Mouse (Mus musculus) forebrain, embryonic 15.5 days (tissue): ENCODE data around the gene Dntt. TPM values are rescaled to one million over a fixed set of nuclear protein-coding genes. Genes with fewer than 3 reads are reported as not detected.

Experiments
- ATAC-seq: fragments of 200-750 bp; cut with Nextera tagmentation; replicated peaks from 2 replicates; pipeline ENCODE4 v1.8.0; 2017; ENCODE audit warnings: mild to moderate bottlenecking, moderate TSS enrichment, moderate library complexity
- H3K27ac ChIP-seq: fragments of 300-500 bp; sonication (generic); replicated peaks from 2 replicates; pipeline ENCODE4 v1.5.1; 2015; ENCODE audit warnings: mild to moderate bottlenecking, inconsistent platforms
- H3K27me3 ChIP-seq: fragments of 300-500 bp; sonication (generic); 2 replicates; pipeline ENCODE4 v1.6.1; 2015; ENCODE audit warnings: inconsistent platforms
- H3K36me3 ChIP-seq: fragments of 300-500 bp; sonication (generic); 2 replicates; pipeline ENCODE4 v1.6.1; 2015; ENCODE audit warnings: mild to moderate bottlenecking, inconsistent platforms
- H3K4me1 ChIP-seq: fragments of 300-500 bp; sonication (generic); 2 replicates; pipeline ENCODE4 v1.6.1; 2015; ENCODE audit warnings: inconsistent platforms
- H3K4me2 ChIP-seq: fragments of 300-500 bp; sonication (generic); replicated peaks from 2 replicates; pipeline ENCODE4 v1.6.1; 2015; ENCODE audit warnings: mild to moderate bottlenecking, inconsistent platforms
- H3K4me3 ChIP-seq: fragments of 300-500 bp; sonication (generic); 2 replicates; pipeline ENCODE4 v1.5.1; 2015; ENCODE audit warnings: mild to moderate bottlenecking, inconsistent platforms
- H3K9ac ChIP-seq: fragments of 300-500 bp; sonication (generic); replicated peaks from 2 replicates; pipeline ENCODE4 v1.6.1; 2015; ENCODE audit warnings: mild to moderate bottlenecking, inconsistent platforms
- H3K9me3 ChIP-seq: fragments of 300-500 bp; sonication (generic); 2 replicates; pipeline ENCODE4 v1.6.1; 2016; ENCODE audit warnings: inconsistent platforms
- WGBS: fragments of 180-500 bp; shearing (Covaris S2); methylation state at CpG from one replicate; pipeline ENCODE4 v1.1.7; 2015; ENCODE audit warnings: mixed read lengths; 5-methylcytosine and 5-hydroxymethylcytosine counted together
- polyA plus RNA-seq: library from polyadenylated mRNA; unstranded; fragments of >200 nt; fragmentation: Nextera tagmentation; extraction: Ambion mirVana; gene quantifications from 2 replicates; pipeline ENCODE4 v1.2.1, GENCODE M21; 2015

The Dntt gene
- polyA plus RNA-seq, 1 experiment from 2014 or later = not detected

DNA sequence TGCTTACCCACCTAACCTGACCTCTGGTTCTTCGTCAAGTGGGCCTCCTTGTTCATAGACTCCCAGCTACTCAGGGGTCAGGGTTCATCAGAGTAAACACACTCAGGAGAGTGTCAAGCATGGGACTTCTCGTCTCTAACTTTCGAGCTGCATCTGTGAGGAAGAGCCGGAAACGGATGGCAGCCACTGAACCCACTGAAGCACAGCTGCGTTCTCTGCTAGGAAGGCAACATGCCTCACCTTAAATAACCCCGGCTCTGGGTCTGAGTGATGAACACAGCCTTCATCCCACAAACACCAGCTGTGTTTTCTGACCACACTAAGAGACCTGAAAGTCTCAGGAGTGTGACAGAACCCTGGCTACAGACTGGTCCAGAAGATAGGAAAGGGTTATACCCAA lies 10.0 kb downstream of the Dntt start:
- H3K27me3 ChIP-seq = no peaks in the 10 kb centered on the region
- H3K9me3 ChIP-seq = no peaks in the 10 kb centered on the region
- H3K4me3 ChIP-seq = no peak overlapping the region
- no peak for ATAC-seq
- H3K27ac ChIP-seq = no peak overlapping the region
- no peaks in the 10 kb centered on the region for H3K4me1 ChIP-seq
- 93% methylated on average over 7 of the region's 7 CpGs for WGBS
- no peak overlapping the region for H3K4me2 ChIP-seq
- no peak overlapping the region for H3K9ac ChIP-seq
- no peaks in the 10 kb centered on the region for H3K36me3 ChIP-seq

- Histone ChIP-seq H3K4me1 (no peaks in the 10 kb centered on the region), H3K36me3 (no peaks in the 10 kb centered on the region), H3K4me2 (no peak overlapping the region), H3K9me3 (no peaks in the 10 kb centered on the region), H3K9ac (no peak overlapping the region), H3K4me3 (no peak overlapping the region), H3K27me3 (no peaks in the 10 kb centered on the region), H3K27ac (no peak overlapping the region)
- ATAC-seq = no peak
- 68% methylated on average over 10 of the region's 10 CpGs for WGBS
Measured at GRCm38 (mm10) chr19:41045091-41045770, 16.2 kb downstream of the Dntt start.

DNA sequence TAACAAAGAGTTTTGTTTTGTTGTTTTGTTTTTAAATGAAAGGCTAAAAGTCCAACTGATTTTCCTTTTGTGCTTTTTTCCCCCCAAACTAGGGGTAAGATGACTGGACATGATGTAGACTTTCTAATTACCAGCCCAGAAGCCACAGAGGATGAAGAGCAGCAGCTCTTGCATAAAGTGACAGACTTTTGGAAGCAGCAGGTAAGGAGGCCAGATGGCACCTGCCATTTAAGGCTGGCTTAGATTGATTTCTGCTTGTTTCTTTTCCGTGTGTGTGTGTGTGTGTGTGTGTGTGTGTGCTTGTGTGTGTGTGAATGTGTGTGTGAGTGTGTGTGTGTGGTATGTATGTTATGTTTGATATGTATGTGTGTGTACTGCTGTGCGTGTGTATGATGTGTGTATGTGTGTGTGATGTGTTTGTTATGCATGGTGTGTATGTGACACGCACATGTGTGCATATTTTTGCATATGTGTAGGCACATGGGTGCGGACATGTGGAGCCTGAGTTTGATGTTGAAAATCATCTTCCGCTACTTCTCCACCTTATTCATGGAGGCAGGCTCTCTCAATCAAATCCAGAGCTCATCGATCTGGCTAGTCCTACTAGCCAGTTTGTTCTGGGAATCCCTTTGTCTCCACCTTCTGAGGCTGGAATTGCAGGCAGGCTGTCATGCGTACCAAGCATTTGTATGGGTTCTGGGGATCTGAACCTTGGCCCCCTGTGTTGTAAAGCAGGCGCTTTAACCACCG lies 18.5 kb downstream of the Dntt start:
- WGBS = 68% methylated on average over 9 of the region's 9 CpGs
- no peak overlapping the region for H3K9ac ChIP-seq
- no peaks in the 10 kb centered on the region for H3K27me3 ChIP-seq
- H3K9me3 ChIP-seq = no peaks in the 10 kb centered on the region
- H3K27ac ChIP-seq = peak overlapping the region; percentile 50; the same call in 1 of the 2 replicates
- H3K4me1 ChIP-seq = no peaks in the 10 kb centered on the region
- ATAC-seq = no peak
- H3K4me3 ChIP-seq = no peak overlapping the region
- H3K4me2 ChIP-seq = no peak overlapping the region
- H3K36me3 ChIP-seq = no peaks in the 10 kb centered on the region

DNA sequence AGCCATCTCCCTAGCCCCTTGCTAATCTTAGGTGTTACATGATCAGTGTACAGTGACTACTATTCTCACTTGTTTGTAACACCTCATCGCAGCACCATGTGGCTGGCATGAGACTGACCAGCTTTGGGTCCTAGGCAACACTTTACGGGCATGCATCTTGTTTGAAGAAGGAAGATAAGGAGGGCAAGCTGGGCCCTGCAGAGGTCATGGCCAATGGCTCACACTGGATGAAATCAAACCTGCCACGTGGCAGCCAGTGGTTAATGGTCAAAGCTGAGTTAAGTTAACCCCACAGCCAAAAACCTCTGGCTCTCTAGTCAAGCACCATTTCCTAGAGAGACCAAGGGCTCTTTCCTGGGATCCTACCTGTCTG lies 19.1 kb downstream of the Dntt start:
- Histone ChIP-seq H3K36me3 (no peaks in the 10 kb centered on the region), H3K4me3 (no peak overlapping the region), H3K9me3 (no peaks in the 10 kb centered on the region), H3K9ac (no peak overlapping the region), H3K27ac (peak overlapping the region; percentile 50; the same call in 1 of the 2 replicates), H3K4me2 (no peak overlapping the region), H3K4me1 (no peaks in the 10 kb centered on the region), H3K27me3 (no peaks in the 10 kb centered on the region)
- ATAC-seq = no peak
- WGBS = 90% methylated on average over 3 of the region's 3 CpGs

DNA sequence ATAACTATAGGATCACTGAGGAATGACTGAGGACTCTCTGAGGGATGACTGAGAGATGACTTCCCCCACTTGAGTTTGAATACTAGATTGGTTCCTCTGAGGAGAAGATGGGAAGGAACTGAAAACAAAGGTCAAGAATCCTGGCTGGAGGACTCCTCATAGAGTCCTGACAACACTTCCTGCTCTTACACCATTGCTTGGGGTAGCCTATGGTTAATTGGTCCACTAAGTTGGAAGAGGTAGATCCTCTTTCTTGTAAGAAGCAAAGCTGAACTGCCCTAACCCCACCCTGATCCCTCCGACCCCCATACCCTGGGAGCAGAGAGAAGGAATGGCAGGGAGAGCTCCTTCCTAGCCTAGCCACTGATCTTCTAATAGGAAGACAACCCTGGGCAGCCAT lies 22.6 kb downstream of the Dntt start:
- 93% methylated on average over 1 of the region's 1 CpGs for WGBS
- no peak overlapping the region for H3K9ac ChIP-seq
- no peak overlapping the region for H3K4me3 ChIP-seq
- no peaks in the 10 kb centered on the region for H3K36me3 ChIP-seq
- H3K27ac ChIP-seq = no peak overlapping the region
- no peaks in the 10 kb centered on the region for H3K4me1 ChIP-seq
- no peaks in the 10 kb centered on the region for H3K9me3 ChIP-seq
- H3K4me2 ChIP-seq = no peak overlapping the region
- no peak for ATAC-seq
- no peaks in the 10 kb centered on the region for H3K27me3 ChIP-seq

DNA sequence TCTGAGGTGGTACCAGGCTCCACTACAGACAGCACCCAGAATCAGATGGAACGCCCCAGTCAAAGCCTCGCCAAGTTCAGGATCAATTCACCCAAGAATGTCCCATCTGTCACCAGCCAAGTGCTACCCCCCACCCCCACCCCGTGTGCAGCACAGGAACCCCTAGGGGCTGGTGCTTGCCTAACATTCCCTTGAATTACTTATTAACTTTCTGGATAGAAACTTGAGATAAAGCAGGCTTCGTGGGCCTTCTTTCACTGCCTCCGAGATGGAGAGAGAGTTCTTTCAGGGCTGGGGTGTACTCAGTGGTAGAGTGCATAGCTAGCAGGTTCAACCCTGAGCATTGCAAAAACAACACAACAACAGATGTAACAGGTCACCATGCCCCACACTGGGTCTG lies 23.2 kb downstream of the Dntt start:
- Histone ChIP-seq H3K27ac (no peak overlapping the region), H3K4me1 (no peaks in the 10 kb centered on the region), H3K27me3 (no peaks in the 10 kb centered on the region), H3K36me3 (no peaks in the 10 kb centered on the region), H3K9me3 (no peaks in the 10 kb centered on the region), H3K4me2 (no peak overlapping the region), H3K9ac (no peak overlapping the region), H3K4me3 (no peak overlapping the region)
- ATAC-seq = no peak
- WGBS = 74% methylated on average over 5 of the region's 5 CpGs

- Histone ChIP-seq H3K36me3 (no peaks in the 10 kb centered on the region), H3K4me3 (no peak overlapping the region), H3K27me3 (no peaks in the 10 kb centered on the region), H3K9me3 (no peaks in the 10 kb centered on the region), H3K4me1 (no peaks in the 10 kb centered on the region), H3K27ac (no peak overlapping the region), H3K4me2 (no peak overlapping the region), H3K9ac (no peak overlapping the region)
- WGBS = 42% methylated on average over 10 of the region's 10 CpGs
- no peak for ATAC-seq
Measured at GRCm38 (mm10) chr19:41053530-41053929, 24.5 kb downstream of the Dntt start.

DNA sequence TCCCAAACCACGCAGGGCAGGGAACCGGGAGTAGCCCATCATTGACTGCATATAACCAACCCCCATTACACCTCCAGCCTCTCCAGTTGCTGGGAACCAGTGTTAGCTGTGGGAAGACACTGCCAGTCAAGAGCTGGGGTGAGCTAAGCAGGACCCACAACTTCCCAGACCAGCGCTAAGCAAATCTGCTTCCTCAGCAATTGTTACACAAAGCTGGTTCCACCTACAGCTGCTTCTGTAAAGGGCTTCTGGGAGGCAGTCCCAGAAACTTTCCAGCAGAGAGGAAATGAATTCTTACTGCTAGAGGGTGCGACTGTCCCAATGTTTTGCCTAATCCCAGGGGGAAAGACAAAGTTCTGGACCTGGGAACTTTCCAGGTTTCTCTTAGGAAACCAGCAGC lies 25.6 kb downstream of the Dntt start:
- no peak overlapping the region for H3K27ac ChIP-seq
- H3K27me3 ChIP-seq = no peaks in the 10 kb centered on the region
- ATAC-seq = no peak
- no peak overlapping the region for H3K9ac ChIP-seq
- no peak overlapping the region for H3K4me2 ChIP-seq
- no peak overlapping the region for H3K4me3 ChIP-seq
- H3K9me3 ChIP-seq = no peaks in the 10 kb centered on the region
- 76% methylated on average over 4 of the region's 4 CpGs for WGBS
- no peaks in the 10 kb centered on the region for H3K36me3 ChIP-seq
- no peaks in the 10 kb centered on the region for H3K4me1 ChIP-seq

DNA sequence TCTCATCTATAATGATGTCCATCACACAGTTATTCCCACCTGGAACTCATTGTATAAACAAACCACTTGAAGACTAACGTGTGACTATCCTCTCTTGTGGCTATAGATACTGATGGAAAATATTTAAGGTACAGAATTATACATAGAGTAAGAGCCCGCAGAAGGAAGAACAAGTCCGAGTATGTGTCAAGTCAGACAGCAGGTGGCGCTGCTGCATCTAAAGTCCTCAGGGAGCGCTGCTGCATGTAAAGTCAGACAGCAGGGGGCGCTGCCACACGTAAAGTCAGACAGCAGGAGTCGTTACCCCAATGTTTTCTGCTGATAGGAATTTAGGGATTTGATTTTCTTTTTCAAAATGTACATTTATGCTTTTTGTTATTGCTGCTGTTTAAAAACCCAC lies 42.4 kb downstream of the Dntt start:
- H3K4me3 ChIP-seq = no peak overlapping the region
- no peak overlapping the region for H3K27ac ChIP-seq
- no peaks in the 10 kb centered on the region for H3K27me3 ChIP-seq
- no peaks in the 10 kb centered on the region for H3K36me3 ChIP-seq
- 5% methylated on average over 8 of the region's 8 CpGs for WGBS
- no peak overlapping the region for H3K9ac ChIP-seq
- peak; percentile 60; the same call in 1 of the 2 replicates for ATAC-seq
- no peaks in the 10 kb centered on the region for H3K4me1 ChIP-seq
- H3K9me3 ChIP-seq = no peaks in the 10 kb centered on the region
- no peak overlapping the region for H3K4me2 ChIP-seq

DNA sequence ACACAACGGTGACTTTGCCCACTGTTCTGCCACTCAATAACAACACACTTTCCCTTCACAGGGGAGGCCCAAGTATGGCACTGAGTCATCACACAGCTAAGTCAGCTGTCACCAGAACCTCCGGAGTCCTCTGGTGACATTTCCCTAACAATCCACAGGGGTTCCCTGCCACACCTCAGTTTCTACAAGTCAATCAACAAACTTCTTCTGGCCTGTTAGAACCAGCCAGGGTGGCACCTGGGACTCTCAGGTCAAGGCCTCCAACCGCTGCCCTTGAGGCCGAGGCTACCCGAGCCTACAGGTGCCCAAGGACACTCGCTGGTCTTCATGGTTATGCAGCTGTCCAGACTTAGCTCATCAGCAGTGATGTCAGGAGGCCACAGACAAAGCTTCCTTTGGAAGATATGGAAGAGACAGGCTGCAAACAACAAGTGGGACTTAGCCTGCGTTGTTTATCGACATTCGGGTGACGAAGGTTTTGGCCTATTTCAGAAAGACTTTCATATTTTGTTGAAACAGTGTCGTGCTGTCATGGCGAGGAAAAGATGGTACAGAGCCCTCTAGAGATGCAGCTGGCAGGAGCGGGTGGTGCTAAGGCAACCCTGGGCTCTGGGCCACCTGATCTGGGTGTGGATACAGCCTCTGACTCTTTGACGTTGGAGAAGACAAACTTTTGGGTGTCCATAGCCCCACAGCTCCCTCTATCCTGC lies 44.8 kb downstream of the Dntt start:
- H3K9me3 ChIP-seq = no peaks in the 10 kb centered on the region
- no peak overlapping the region for H3K4me3 ChIP-seq
- H3K27me3 ChIP-seq = no peaks in the 10 kb centered on the region
- H3K4me1 ChIP-seq = no peaks in the 10 kb centered on the region
- no peak overlapping the region for H3K27ac ChIP-seq
- WGBS = 92% methylated on average over 14 of the region's 14 CpGs
- no peak overlapping the region for H3K9ac ChIP-seq
- ATAC-seq = no peak
- no peak overlapping the region for H3K4me2 ChIP-seq
- H3K36me3 ChIP-seq = no peaks in the 10 kb centered on the region

GRCm38 (mm10) chr19:41076906-41077305 lies 47.8 kb downstream of the Dntt start, which contains the start of gene Opalin:
Opalin (minus strand) TSS chr19:41077113.
- Histone ChIP-seq H3K27me3 (no peaks in the 10 kb centered on the region), H3K4me1 (peaks cover 5% of the 10 kb centered on the region), H3K9me3 (no peaks in the 10 kb centered on the region), H3K4me2 (no peak within 1 kb of the TSS), H3K4me3 (no peak within 1 kb of the TSS), H3K9ac (no peak within 1 kb of the TSS), H3K27ac (no peak within 1 kb of the TSS), H3K36me3 (no peaks in the 10 kb centered on the region)
- ATAC-seq = no peak
- WGBS = 79% methylated on average over 3 of the region's 3 CpGs

DNA sequence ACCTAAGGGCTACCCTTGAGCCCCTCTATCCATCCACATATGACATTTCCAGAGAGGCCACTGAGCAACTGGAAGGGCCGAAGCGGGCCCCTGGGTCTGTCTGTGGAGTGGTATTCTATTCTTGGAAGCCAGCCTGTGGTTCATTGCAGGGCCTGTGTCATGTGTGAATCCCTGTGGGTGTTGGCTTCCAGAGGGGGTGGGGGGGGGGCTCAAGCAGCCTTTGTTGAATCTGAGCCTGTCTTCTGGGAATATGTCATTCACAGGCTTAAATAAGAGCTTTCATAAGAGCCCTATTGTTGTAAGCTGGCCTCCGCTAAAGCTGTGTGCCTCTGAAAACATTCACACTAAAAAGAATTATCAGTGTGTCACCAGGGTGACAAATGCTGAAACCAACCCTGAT lies 52.5 kb downstream of the Dntt start:
- peak; percentile 38; the same call in 1 of the 2 replicates for ATAC-seq
- no peaks in the 10 kb centered on the region for H3K27me3 ChIP-seq
- no peak overlapping the region for H3K4me3 ChIP-seq
- no peak overlapping the region for H3K9ac ChIP-seq
- H3K4me2 ChIP-seq = no peak overlapping the region
- H3K9me3 ChIP-seq = no peaks in the 10 kb centered on the region
- peaks cover 5% of the 10 kb centered on the region for H3K4me1 ChIP-seq
- H3K27ac ChIP-seq = peak overlapping the region; percentile 52
- H3K36me3 ChIP-seq = no peaks in the 10 kb centered on the region
- WGBS = 20% methylated on average over 3 of the region's 3 CpGs
